Mouse (Mus musculus) heart, adult 10 weeks (tissue): ENCODE results near the gene 3110009E18Rik. TPM values are rescaled to one million over a fixed set of nuclear protein-coding genes. Genes with fewer than 3 reads are reported as not detected.

Experiments
- polyA plus RNA-seq: library from polyadenylated mRNA; stranded (reverse); fragments of 350-450 nt; fragmentation: Illumina TruSeq; extraction: RNeasy Lipid Tissue Mini Kit (QIAGEN cat#74804); gene quantifications from one replicate; pipeline ENCODE4 v1.2.3, GENCODE M21; 2014; ENCODE audit warnings: low read depth, low replicate concordance

3110009E18Rik gene
- polyA plus RNA-seq: 3.5 TPM

DNA sequence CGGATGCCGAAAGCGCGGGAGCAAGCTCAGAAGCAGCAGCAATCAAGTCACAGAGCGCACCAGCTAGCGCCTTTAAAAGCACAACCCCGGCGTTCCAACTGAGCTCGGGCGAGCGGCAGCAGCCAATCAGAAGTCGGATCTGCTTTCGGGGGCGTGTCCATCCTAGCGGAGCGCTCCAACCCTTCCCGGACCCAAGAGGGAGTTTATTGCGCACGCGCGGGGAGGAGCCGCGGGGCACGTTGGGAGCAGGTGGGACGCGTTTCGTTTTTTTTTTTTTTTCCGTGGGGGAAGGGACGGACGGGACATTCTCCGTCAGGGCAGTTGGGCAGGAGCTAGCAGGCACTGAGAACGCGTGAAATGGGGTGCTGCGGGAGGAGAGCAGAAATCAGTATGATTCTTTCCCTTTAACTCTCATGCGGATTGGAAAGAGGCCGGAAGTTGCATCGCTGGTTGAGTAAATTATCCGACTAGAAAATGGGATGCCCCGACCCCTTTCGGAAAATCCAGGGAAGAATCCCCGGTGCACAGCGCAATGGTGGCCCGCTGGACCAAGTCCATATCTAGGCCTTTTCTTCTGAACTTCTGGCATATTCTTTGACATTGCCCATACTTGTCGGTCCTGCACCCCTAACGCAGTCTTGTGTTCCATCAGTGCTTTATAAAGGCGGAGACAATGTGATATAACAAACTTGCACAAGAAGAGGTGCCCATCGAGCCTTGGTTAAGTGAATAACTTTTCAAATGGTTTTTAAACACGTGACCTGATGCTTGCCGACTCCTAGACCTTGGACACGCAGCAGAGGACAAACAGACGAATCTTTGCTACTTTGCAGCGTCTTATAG lies at the start of gene 3110009E18Rik, which contains the start of gene Dbi:
3110009E18Rik (plus strand) TSS at position 219 of the 843 bp plus-strand sequence.
Dbi (minus strand) TSS at position 110 of the 843 bp plus-strand sequence.

DNA sequence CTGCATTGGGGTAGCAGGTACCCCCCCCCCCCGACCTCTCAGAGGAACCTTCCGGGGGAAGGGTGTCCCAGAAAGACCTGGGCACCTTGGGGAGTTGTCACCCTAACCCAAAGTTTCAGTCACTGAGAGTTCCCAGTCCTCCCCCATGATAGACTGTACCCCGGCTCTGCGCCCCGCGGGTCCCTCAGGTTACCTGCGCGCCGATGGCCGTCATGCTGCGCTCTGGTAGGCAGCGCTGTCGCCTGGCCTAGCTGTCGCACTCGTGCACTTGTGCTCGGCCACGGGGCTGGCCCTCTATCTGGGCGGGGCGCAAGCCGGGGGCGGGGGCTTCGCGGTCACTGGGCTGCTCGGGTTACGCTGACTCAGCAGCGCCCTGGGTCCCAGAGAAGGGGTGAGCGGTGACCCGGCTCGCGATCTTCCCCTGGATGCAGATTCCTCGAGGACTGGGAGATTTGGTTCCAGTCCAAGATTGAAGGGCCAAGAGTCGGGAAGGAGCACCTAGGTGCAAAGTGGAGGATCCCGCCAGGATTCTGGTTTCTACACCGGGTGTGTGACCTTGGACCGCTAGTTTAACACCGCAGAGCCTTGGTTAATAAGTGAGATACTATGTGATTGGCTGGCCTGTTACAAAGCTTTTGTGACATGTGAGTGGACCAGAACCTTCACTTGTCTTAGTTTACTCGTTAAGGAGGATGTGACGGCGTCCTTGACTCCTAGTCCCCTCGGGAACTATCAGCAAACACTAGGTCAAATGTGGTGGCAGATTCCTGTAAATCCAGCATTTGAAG lies 47.3 kb upstream of the 3110009E18Rik start, which contains the start of gene Tmem37:
Tmem37 (minus strand) TSS at position 556 of the 788 bp plus-strand sequence.

Other genes starting within 250 kb of the 3110009E18Rik start
- gene Tmem177, start 208.0 kb upstream of the 3110009E18Rik start, polyA plus RNA-seq: 11.3 TPM
- gene Cfap221, start 124.0 kb upstream of the 3110009E18Rik start, polyA plus RNA-seq: not detected
- gene Sctr, start 114.3 kb upstream of the 3110009E18Rik start, polyA plus RNA-seq: not detected
- 5.4 TPM for gene Tmem37, start 47.1 kb upstream of the 3110009E18Rik start, polyA plus RNA-seq
- 442 TPM for gene Dbi, start 109 bp upstream of the 3110009E18Rik start, polyA plus RNA-seq
- gene Steap3, start 151.5 kb downstream of the 3110009E18Rik start, polyA plus RNA-seq: 28.9 TPM
- gene C1ql2, start 219.4 kb downstream of the 3110009E18Rik start, polyA plus RNA-seq: not detected